Mouse (Mus musculus) left cerebral cortex, adult 2 months (tissue): ENCODE results near the gene Gm29776. TPM values are rescaled to one million over a fixed set of nuclear protein-coding genes. Genes with fewer than 3 reads are reported as not detected.

Source experiments
- DNase-seq, 2 experiments: peaks; one replicate each; pipeline ENCODE4 v3.0.0; 2021 to 2022; ENCODE audit warnings: low spot score in 2 of 2, mixed read lengths in 1 of 2; ENCODE audit errors: extremely low spot score in 1 of 2
- H3K27ac ChIP-seq: fragments of 200-600 bp; 2 replicates; pipeline ENCODE4 v1.8.1; 2022
- H3K4me3 ChIP-seq: fragments of 200-600 bp; 2 replicates; pipeline ENCODE4 v1.8.1; 2022
- CTCF ChIP-seq: fragments of 200-600 bp; IDR thresholded peaks from 2 replicates; pipeline ENCODE4 v1.8.1; 2022; ENCODE audit warnings: antibody characterized with exemption, mild to moderate bottlenecking, moderate library complexity
- intact Hi-C: fragments of 180-260 bp; cut with DNase I; formaldehyde crosslinking; loops from one replicate; pipeline ENCODE4 v1.15.1; 2025
- total RNA-seq, 2 experiments: library from RNA; stranded (reverse); gene quantifications; 2 replicates each; pipeline ENCODE4 v1.2.3; 2021

The Gm29776 gene
- total RNA-seq, 2 experiments from 2014 or later, result not detected

- Histone ChIP-seq H3K4me3 (no peak overlapping the region), H3K27ac (no peak overlapping the region)
- no peak for DNase-seq
- TF ChIP-seq CTCF, result no peak
- intact Hi-C loops, result no loop called here
Measured at GRCm38 (mm10) chr14:54727565-54727964, 28.9 kb upstream of the Gm29776 start.

DNA sequence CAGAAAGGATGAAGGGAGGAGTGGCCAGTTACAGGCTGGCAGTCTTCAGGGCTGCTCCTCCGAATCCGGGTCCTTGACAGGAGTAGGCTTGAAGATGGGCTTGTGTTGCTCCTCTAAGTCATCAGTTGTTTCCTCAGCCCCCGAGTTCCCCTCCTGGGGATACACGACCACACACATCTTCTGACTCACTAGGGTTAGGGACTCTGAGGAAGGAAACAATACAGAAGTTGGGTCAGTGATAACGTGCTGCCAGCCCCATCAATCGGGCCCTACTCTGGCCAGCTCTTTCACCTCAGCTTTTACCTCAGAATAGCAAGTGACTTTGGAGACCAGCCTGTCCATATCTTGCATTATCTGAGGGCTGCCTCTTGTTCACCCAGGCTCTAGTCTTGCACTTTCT is 25.4 kb upstream of the Gm29776 start:
- TF ChIP-seq CTCF, result no peak
- DNase-seq, result no peak
- H3K27ac ChIP-seq, result no peak overlapping the region
- intact Hi-C loops, result no loop called here
- H3K4me3 ChIP-seq, result no peak overlapping the region

DNA sequence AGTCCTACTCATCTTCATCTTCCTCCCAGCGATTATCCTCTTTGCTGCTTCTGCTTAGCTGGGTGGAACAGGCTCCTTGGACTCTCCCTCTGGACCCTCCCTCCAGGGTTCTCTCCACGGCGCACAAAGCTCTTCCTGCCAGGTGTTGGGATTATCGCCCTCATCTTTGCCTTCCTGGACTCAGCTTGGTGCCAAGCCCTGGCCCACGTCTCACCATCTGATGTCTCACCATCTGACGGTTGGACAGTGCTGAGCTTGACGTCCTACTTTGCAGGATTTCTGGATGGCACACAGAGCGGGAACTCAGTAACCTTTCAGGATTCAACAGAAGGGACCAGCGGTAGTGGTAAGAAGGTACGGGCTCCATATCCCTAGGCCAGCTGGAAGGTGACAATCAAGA is 23.1 kb upstream of the Gm29776 start:
- Histone ChIP-seq H3K27ac (no peak overlapping the region), H3K4me3 (no peak overlapping the region)
- no peak for DNase-seq
- intact Hi-C loops, result no loop called here
- TF ChIP-seq CTCF, result no peak

DNA sequence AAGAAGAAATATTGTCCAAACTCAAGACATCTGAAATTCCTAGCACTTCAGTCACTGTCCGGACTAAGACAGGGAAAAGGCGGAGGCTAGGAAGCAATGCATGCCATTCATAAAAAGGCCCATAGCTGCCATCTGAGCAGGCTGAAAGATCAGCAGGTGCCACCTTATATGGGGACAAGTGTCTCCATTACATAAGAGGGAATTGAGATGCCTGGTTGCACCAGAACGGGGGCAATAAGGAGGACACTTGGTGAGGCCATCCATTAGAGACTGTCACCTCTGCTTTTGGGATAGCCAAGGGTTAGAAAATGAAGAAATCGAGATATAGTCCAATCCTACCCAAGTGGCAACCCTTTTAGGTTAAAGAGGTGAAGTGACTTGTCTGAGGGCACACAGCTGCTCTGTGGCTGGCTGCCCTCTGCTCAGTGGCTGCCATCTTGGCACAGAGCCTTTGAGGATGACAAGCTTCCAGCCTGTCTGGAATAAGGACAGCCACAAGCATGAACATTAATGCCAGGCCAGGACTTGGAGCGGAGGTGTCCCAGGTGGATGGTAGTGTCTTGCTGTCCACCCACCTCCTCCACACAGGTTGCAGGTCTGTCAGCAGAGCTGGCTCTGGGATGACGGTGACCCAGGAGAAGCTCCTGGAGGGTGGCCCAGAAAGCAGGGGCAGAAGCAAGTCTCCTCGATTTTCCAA is 22.2 kb upstream of the Gm29776 start:
- no peak for DNase-seq
- H3K27ac ChIP-seq, result no peak overlapping the region
- intact Hi-C loops, result no loop called here
- no peak for TF ChIP-seq CTCF
- H3K4me3 ChIP-seq, result no peak overlapping the region

DNA sequence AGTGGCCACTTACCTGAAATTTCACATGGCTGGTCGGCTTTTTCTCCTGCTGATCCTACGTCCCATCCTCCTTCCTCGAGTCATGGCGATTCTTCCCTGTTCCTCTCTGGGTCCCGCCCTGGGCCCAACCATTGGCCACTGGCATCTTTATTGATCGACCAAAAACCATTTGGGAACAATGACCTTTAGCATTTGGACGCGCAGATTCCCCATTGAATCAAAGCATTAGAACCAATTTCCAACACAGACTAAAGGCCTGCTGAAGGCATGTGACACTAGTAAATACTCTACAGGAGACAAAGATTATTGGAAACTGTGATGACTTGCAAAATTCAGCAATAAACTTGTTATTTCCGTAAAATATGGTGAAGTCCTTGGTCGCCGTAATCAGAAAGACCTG is 21.4 kb upstream of the Gm29776 start:
- no peak overlapping the region for H3K27ac ChIP-seq
- H3K4me3 ChIP-seq, result no peak overlapping the region
- intact Hi-C loops, result no loop called here
- DNase-seq, result no peak
- no peak for TF ChIP-seq CTCF

DNA sequence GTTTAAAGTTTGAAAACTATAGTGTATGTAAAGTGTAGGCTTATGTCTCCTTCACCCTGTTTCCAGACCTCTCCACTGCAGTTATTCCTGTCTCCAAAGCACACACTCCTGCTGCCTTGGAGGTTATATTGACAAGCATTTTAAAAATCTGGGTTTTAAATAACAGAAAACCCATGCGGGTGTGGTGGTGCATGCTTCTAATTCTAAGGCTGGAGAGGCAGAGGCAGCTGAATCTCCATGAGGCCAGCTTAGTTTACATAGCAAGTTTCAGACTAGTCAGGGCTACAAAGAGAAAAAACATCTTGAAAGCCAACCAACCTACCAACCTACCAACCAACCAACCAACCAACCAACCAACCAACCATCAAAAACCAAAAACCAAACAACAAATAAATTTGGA is 16.8 kb upstream of the Gm29776 start:
- no peak for TF ChIP-seq CTCF

GRCm38 (mm10) chr14:54714617-54715081 is 16.0 kb upstream of the Gm29776 start:
- TF ChIP-seq CTCF, result no peak
- H3K27ac ChIP-seq, result peak overlapping the region; percentile 82
- peak overlapping the region; percentile 46 for H3K4me3 ChIP-seq
- DNase-seq, result peak in 1 of 2 experiments; percentile 42
- intact Hi-C loops, result loop anchor here (1.0 to 5.0 kb wide), 4 partner anchors 72 to 298 kb away; no protein-coding TSS in a partner anchor

More for the DNA sequence above, 16.8 kb upstream of the Gm29776 start:
- Histone ChIP-seq H3K27ac (no peak overlapping the region), H3K4me3 (no peak overlapping the region)
- intact Hi-C loops, result loop anchor here (2.0 kb wide), 1 partner anchor 145 kb away; no protein-coding TSS in a partner anchor
- DNase-seq, result no peak

DNA sequence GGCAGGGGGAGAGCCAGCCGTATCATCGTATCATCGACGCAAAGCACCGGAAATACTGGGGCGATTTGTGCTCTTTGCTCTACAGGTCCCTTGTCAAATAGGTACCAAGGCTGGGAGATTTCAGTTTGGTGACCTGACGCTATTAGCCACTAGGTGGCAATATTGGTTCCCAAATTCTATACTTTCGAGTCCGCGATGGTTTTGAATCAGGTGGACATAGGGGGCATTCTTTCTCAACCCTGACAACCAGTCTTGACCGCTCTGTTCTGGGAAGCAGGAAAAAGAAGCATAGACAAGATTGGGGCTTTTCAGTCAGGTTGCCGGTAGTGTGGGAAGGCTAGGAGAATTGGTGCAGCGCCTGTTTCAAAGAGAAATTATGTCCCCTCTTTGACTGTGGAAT is 15.5 kb upstream of the Gm29776 start:
- Histone ChIP-seq H3K27ac (peak overlapping the region; percentile 82), H3K4me3 (peak overlapping the region; percentile 46)
- intact Hi-C loops, result loop anchor here (1.0 to 5.0 kb wide), 4 partner anchors 72 to 298 kb away; no protein-coding TSS in a partner anchor
- TF ChIP-seq CTCF, result peak; percentile 91
- peak; percentile 74 to 76 for DNase-seq

GRCm38 (mm10) chr14:54712861-54713260 is 14.2 kb upstream of the Gm29776 start:
- H3K4me3 ChIP-seq, result no peak overlapping the region
- intact Hi-C loops, result loop anchor here (5.0 kb wide), 1 partner anchor 299 kb away; no protein-coding TSS in a partner anchor
- no peak for TF ChIP-seq CTCF
- no peak for DNase-seq
- no peak overlapping the region for H3K27ac ChIP-seq

- intact Hi-C loops, result loop anchor here (5.0 kb wide), 1 partner anchor 300 kb away; no protein-coding TSS in a partner anchor
- no peak for TF ChIP-seq CTCF
- Histone ChIP-seq H3K27ac (no peak within 1 kb of the TSS), H3K4me3 (no peak within 1 kb of the TSS)
- no peak for DNase-seq
Measured at GRCm38 (mm10) chr14:54712074-54712473, 13.4 kb upstream of the Gm29776 start, which contains the start of gene Cebpe. Gene Cebpe (minus strand): TSS chr14:54712174.

DNA sequence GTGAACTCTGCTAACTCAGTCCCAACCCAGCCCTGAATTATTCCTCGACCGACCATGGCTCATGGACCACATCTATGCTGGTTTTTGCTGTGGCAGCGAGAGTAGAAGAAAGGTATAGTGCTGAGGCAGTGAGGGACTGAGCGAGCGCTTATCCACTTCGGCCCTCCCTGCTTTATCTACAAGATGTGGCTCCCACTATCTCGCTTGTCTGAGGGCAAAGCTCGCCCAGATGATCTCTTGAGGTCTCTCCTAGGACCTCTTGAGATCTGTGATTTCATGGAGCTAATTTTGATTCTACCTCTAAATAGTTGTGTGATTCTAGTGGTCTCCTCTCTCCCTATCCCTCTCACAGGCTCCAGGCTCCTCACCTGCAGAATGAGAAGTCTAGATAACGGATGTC is 10.4 kb upstream of the Gm29776 start:
- H3K4me3 ChIP-seq, result no peak overlapping the region
- intact Hi-C loops, result no loop called here
- TF ChIP-seq CTCF, result no peak

GRCm38 (mm10) chr14:54706589-54707320 is 8.1 kb upstream of the Gm29776 start:
- Histone ChIP-seq H3K4me3 (no peak overlapping the region), H3K27ac (no peak overlapping the region)
- TF ChIP-seq CTCF, result no peak
- no peak for DNase-seq
- intact Hi-C loops, result no loop called here

More for the DNA sequence above, 10.4 kb upstream of the Gm29776 start:
- no peak overlapping the region for H3K27ac ChIP-seq
- no peak for DNase-seq
